Mouse (Mus musculus): Measurements from ENCODE around the gene Fndc7. TPM values are rescaled to one million over a fixed set of nuclear protein-coding genes. Genes with fewer than 3 reads are reported as not detected.

The Fndc7 gene
- polyA plus RNA-seq, 1 experiment from 2014 or later: 0.05 TPM

GRCm38 (mm10) chr3:108830493-108830892 is 59.3 kb downstream of the Fndc7 start:
- 0 out of 2 replicates have a peak, but pooled peaks cover 4% of the 10 kb centered on the region for H3K36me3 ChIP-seq
- H3K9ac ChIP-seq: no peak overlapping the region
- no peaks in the 10 kb centered on the region for H3K27me3 ChIP-seq (replicated peaks)
- 77% methylated on average over 11 of the region's 11 CpGs for WGBS
- H3K4me3 ChIP-seq (replicated peaks): no peak overlapping the region
- no peak overlapping the region for H3K27ac ChIP-seq
- H3K4me1 ChIP-seq (replicated peaks): 0 out of 2 replicates have a peak, but pooled peaks cover 2% of the 10 kb centered on the region
- H3K4me2 ChIP-seq (replicated peaks): no peak overlapping the region
- no peaks in the 10 kb centered on the region for H3K9me3 ChIP-seq
- peak; percentile 93 for ATAC-seq

GRCm38 (mm10) chr3:108815631-108816030 is 74.2 kb downstream of the Fndc7 start:
- no peak for ATAC-seq
- Histone ChIP-seq H3K4me2 (replicated peaks) (no peak overlapping the region), H3K9ac (no peak overlapping the region), H3K9me3 (no peaks in the 10 kb centered on the region), H3K4me1 (replicated peaks) (no peaks in the 10 kb centered on the region), H3K27ac (no peak overlapping the region), H3K27me3 (replicated peaks) (no peaks in the 10 kb centered on the region), H3K36me3 (peaks cover 8% of the 10 kb centered on the region; the same call in 1 of the 2 replicates), H3K4me3 (replicated peaks) (no peak overlapping the region)
- 67% methylated on average over 4 of the region's 4 CpGs for WGBS

- Histone ChIP-seq H3K36me3 (peaks cover 8% of the 10 kb centered on the region; the same call in 1 of the 2 replicates), H3K4me2 (replicated peaks) (no peak overlapping the region), H3K27me3 (replicated peaks) (no peaks in the 10 kb centered on the region), H3K9me3 (no peaks in the 10 kb centered on the region), H3K4me1 (replicated peaks) (no peaks in the 10 kb centered on the region), H3K4me3 (replicated peaks) (no peak overlapping the region), H3K9ac (no peak overlapping the region), H3K27ac (no peak overlapping the region)
- 78% methylated on average over 4 of the region's 4 CpGs for WGBS
- ATAC-seq: no peak
Measured at GRCm38 (mm10) chr3:108810747-108811263, 79.0 kb downstream of the Fndc7 start.

GRCm38 (mm10) chr3:108805622-108806021 is 84.2 kb downstream of the Fndc7 start:
- H3K9ac ChIP-seq: no peak overlapping the region
- H3K36me3 ChIP-seq: peaks cover 24% of the 10 kb centered on the region
- H3K4me1 ChIP-seq (replicated peaks): no peaks in the 10 kb centered on the region
- 87% methylated on average over 5 of the region's 5 CpGs for WGBS
- H3K27ac ChIP-seq: no peak overlapping the region
- no peaks in the 10 kb centered on the region for H3K27me3 ChIP-seq (replicated peaks)
- H3K9me3 ChIP-seq: no peaks in the 10 kb centered on the region
- ATAC-seq: no peak
- H3K4me3 ChIP-seq (replicated peaks): no peak overlapping the region
- H3K4me2 ChIP-seq (replicated peaks): no peak overlapping the region

Other genes with a start within 250 kb of the Fndc7 start
- 70.2 and 74.3 TPM in 2 replicates for gene Clcc1, start 236.1 kb downstream of the Fndc7 start, polyA plus RNA-seq (2015; fragmentation: Nextera tagmentation; extraction: Ambion mirVana)
- 49.1 and 56.1 TPM in 2 replicates for gene Gpsm2, start 167.7 kb downstream of the Fndc7 start, polyA plus RNA-seq (2015; fragmentation: Nextera tagmentation; extraction: Ambion mirVana)
- 0.10 TPM in 1 of 2 replicates, not detected in the other for gene Aknad1, start 150.3 kb downstream of the Fndc7 start, polyA plus RNA-seq (2015; fragmentation: Nextera tagmentation; extraction: Ambion mirVana)
- gene Stxbp3, start 49.5 kb downstream of the Fndc7 start, polyA plus RNA-seq (2015; fragmentation: Nextera tagmentation; extraction: Ambion mirVana): 44.3 and 46.0 TPM in 2 replicates
- 74.4 and 79.3 TPM in 2 replicates for gene Prpf38b, start 21.7 kb upstream of the Fndc7 start, polyA plus RNA-seq (2015; fragmentation: Nextera tagmentation; extraction: Ambion mirVana)
- 0.21 and 0.45 TPM in 2 replicates for gene Henmt1, start 49.9 kb upstream of the Fndc7 start, polyA plus RNA-seq (2015; fragmentation: Nextera tagmentation; extraction: Ambion mirVana)
- gene Gm9857, start 50.4 kb upstream of the Fndc7 start, polyA plus RNA-seq (2015; fragmentation: Nextera tagmentation; extraction: Ambion mirVana): not detected in 2 replicates
- 10.5 and 11.8 TPM in 2 replicates for gene Fam102b, start 137.6 kb upstream of the Fndc7 start, polyA plus RNA-seq (2015; fragmentation: Nextera tagmentation; extraction: Ambion mirVana)
- gene Slc25a54, start 190.5 kb upstream of the Fndc7 start, polyA plus RNA-seq (2015; fragmentation: Nextera tagmentation; extraction: Ambion mirVana): not detected in 2 replicates
- gene Slc25a24, start 233.1 kb upstream of the Fndc7 start, polyA plus RNA-seq (2015; fragmentation: Nextera tagmentation; extraction: Ambion mirVana): 34.7 and 39.9 TPM in 2 replicates

All from intestine, embryonic 15.5 days (tissue).